Mouse (Mus musculus) C2C12 (cell line): ENCODE data around the gene Rpl18a.

Experiments
- CEBPB ChIP-seq: IDR thresholded peaks from one replicate; pipeline ENCODE4 v1.6.1; 2011; ENCODE audit warnings: low read depth, mild to moderate bottlenecking, control low read depth, moderate library complexity
- CTCF ChIP-seq: IDR thresholded peaks from one replicate; pipeline ENCODE4 v1.5.1; 2011; ENCODE audit not compliant: control insufficient read depth, insufficient read depth, insufficient read length
- MAX ChIP-seq: IDR thresholded peaks from one replicate; pipeline ENCODE4 v1.6.1; 2011; ENCODE audit warnings: mild to moderate bottlenecking, control low read depth
- MYOD1 ChIP-seq: IDR thresholded peaks from one replicate; pipeline ENCODE4 v1.6.1; 2011; ENCODE audit warnings: low read depth; ENCODE audit not compliant: control insufficient read depth, insufficient read length

DNA sequence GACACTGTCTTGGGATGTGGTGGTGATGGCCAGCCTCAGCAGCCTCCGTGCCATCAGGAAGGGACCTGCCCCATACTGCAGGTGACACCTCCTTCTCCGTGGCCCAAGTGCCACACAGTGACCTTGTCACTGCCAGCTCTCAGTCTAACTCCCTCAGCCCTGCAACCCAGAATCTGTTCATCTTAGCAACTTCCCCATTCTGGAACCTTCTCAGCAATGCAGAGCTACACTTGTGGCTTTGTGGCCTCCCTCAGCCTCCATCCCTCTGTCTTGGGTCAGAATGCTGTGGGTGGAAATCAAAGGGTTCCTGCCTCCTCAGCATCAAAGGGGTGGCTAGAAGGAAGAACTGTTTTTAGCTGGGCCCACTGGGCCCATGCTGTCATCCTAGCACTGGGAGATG, 43.3 kb downstream of the Rpl18a start:
- no peak for TF ChIP-seq CTCF
- no peak for TF ChIP-seq MYOD1
- TF ChIP-seq MAX, result no peak
- TF ChIP-seq CEBPB, result no peak
